35 mouse cellular contexts compared by ENCODE assay signal in the genomic region with DNA sequence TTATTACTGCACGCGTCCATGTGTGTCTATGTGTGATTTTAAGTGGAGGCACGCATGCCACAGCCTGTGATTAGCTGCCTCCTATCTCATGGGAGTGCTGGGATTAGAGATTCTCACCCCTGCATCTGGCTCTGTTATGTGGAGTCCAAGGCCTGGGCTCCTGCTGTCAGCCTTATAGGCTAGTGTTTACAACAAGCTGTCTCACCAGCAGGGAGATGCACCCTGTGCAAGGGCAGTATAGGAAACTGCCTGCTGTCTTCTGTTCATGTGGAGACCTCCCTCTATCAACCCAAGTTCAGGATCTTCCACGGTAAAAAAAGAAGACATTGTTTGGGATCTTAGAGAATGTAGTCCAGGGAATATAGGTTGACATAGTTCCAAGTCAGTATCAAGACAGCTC.
"Had no signal": no experiment of that assay in that cellular context is flagged by ENCODE, and none has a peak within 500 bp of the region (broad histone marks: within the 10 kb centered on the region; RNA-seq: fewer than 3 reads in every experiment).

No protein-coding gene starts in this region.

- H3K4me3 ChIP-seq: heart, embryonic 10.5 days; heart, embryonic 12.5 days; heart, embryonic 13.5 days; heart, embryonic 15.5 days; hindbrain, embryonic 10.5 days; hindbrain, embryonic 12.5 days; hindbrain, embryonic 13.5 days; hindbrain, embryonic 15.5 days; intestine, embryonic 15.5 days; kidney, embryonic 15.5 days; layer of hippocampus, adult 2 months had no signal

- H3K36me3 ChIP-seq: heart, embryonic 10.5 days; heart, embryonic 12.5 days; heart, embryonic 13.5 days; heart, embryonic 15.5 days; hindbrain, embryonic 10.5 days; hindbrain, embryonic 12.5 days; hindbrain, embryonic 13.5 days; hindbrain, embryonic 15.5 days; intestine, embryonic 15.5 days; kidney, embryonic 15.5 days had no signal

- H3K4me2 ChIP-seq: heart, embryonic 11.5 days; heart, embryonic 12.5 days; heart, embryonic 13.5 days; heart, embryonic 15.5 days; hindbrain, embryonic 12.5 days; hindbrain, embryonic 13.5 days; hindbrain, embryonic 14.5 days; hindbrain, embryonic 15.5 days; intestine, embryonic 15.5 days; kidney, embryonic 15.5 days had no signal

- H3K4me1 ChIP-seq: heart, embryonic 12.5 days; heart, embryonic 13.5 days; heart, embryonic 15.5 days; hindbrain, embryonic 15.5 days; kidney, embryonic 15.5 days had no signal

- ATAC-seq: hindbrain, embryonic 16.5 days; hindbrain, postnatal 0 days; inflammation-experienced regulatory T-cells, adult 6 months; intestine, embryonic 15.5 days; intestine, embryonic 16.5 days; intestine, postnatal 0 days had no signal

- DNase-seq: heart, postnatal 10 days; heart, postnatal 14 days; heart, postnatal 36 days; heart, postnatal 4 days; kidney, adult 11 months; kidney, adult 18-20 months; kidney, adult 2 months; kidney, adult 8-10 months; kidney, adult 9 months; kidney, postnatal 10 days; kidney, postnatal 14 days; kidney, postnatal 25 days; kidney, postnatal 36 days; kidney, postnatal 4 days; layer of hippocampus, adult 9-11 months; layer of hippocampus, postnatal 36 days had no signal

- H3K9me3 ChIP-seq: heart, embryonic 10.5 days; heart, embryonic 12.5 days; heart, embryonic 13.5 days; heart, embryonic 15.5 days; hindbrain, embryonic 10.5 days; hindbrain, embryonic 12.5 days; hindbrain, embryonic 13.5 days; hindbrain, embryonic 15.5 days; intestine, embryonic 15.5 days; kidney, embryonic 15.5 days had no signal

- H3K27ac ChIP-seq: heart, embryonic 10.5 days; heart, embryonic 13.5 days; heart, embryonic 15.5 days; hindbrain, embryonic 12.5 days; hindbrain, embryonic 13.5 days; hindbrain, embryonic 14.5 days; hindbrain, embryonic 15.5 days; hindbrain, postnatal 0 days; intestine, embryonic 15.5 days; kidney, embryonic 15.5 days; kidney, postnatal 0 days; layer of hippocampus, adult 2 months had no signal

- H3K9ac ChIP-seq: heart, embryonic 12.5 days; heart, embryonic 13.5 days; heart, embryonic 15.5 days; hindbrain, embryonic 12.5 days; hindbrain, embryonic 13.5 days; hindbrain, embryonic 14.5 days; hindbrain, embryonic 15.5 days; intestine, embryonic 15.5 days; kidney, embryonic 15.5 days had no signal

- H3K27me3 ChIP-seq: heart, embryonic 15.5 days; hindbrain, embryonic 12.5 days; hindbrain, embryonic 15.5 days; intestine, embryonic 15.5 days; kidney, embryonic 15.5 days had no signal
